Mouse (Mus musculus): Measurements from ENCODE around the gene Sh2d6.

- TF ChIP-seq POLR2A (IDR thresholded peaks at IDR 0.05; ENCODE audit: borderline replicate concordance, insufficient read depth, low read length) (no peak), CTCF (IDR thresholded peaks at IDR 0.05; ENCODE audit: borderline replicate concordance, insufficient read depth, low read depth, low read length) (no peak)
These were observed 28.6 kb downstream of the Sh2d6 start for GRCm38 (mm10) chr6:72492892-72493291.
